Mouse (Mus musculus): ENCODE data around the gene Pik3r2.

- TF ChIP-seq CTCF (IDR thresholded peaks at IDR 0.05; ENCODE audit: low read depth) (no peak), EP300 (IDR thresholded peaks at IDR 0.05; ENCODE audit: low read depth) (no peak)
Observed at GRCm38 (mm10) chr8:70820101-70820935, 43.8 kb upstream of the Pik3r2 start.

Measured in liver, postnatal 0 days (tissue).